Mouse (Mus musculus): Measurements from ENCODE around the gene Olfr1168.
"Not testable (repeated sequence)": the region's sequence is repeated elsewhere in the genome, so short reads cannot be mapped to it uniquely, and the experiment has no call there.

The Olfr1168 gene

GRCm38 (mm10) chr2:88181580-88181979 lies at the start of gene Olfr1168:
TSS of gene Olfr1168 (plus strand) at chr2:88181880.
- DNase-seq = no peak

DNA sequence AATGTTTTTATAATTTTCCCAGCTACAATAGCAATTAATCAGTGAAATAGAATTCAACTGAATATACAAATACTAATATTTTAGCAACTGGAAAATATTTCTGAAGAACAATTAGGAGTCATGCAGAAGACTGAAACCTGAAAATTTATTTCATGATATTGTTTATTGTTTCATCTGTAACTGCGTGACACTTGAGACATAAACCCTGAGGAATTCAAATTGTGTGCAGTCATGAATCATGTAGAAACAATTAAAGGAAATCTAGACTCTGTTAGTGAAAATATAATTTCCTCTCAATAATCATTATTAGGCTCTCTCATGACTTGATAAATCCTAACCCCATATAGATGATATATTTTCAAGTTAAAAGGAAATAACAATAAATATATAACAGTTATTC lies 26.6 kb upstream of the Olfr1168 start, which contains the start of gene Olfr1167:
TSS of gene Olfr1167 (minus strand) at position 101 of the 400 bp plus-strand sequence.
- not testable (repeated sequence) for DNase-seq

- DNase-seq = no peak
These were observed 39.1 kb downstream of the Olfr1168 start for GRCm38 (mm10) chr2:88220784-88221183.

DNA sequence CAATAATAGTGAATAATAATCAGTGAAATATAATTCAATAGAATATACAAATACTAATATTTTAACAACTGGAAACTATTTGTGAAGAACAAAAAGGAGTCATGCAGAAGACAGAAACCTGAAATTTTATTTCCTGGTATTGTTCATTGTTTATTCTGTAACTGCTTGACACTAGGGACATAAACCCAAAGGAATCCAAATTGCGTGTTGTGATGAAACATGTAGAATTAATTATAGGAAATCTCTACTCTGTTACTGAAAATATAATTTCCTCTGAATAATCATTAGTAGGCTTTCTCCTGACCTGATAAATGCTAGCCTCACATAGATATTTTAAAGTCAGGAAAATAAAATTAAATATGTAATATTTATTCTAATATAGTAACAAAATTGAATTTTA lies 46.6 kb downstream of the Olfr1168 start, which contains the start of gene Olfr1170:
TSS of gene Olfr1170 (minus strand) at position 101 of the 400 bp plus-strand sequence.
- no peak for DNase-seq

Data from spleen, adult 18-20 months (tissue).